8 mouse cellular contexts compared by ENCODE assay signal in genomic region chr7:127026984-127027726, GRCm38 (mm10). TPM values are rescaled to one million over a fixed set of nuclear protein-coding genes. Genes with fewer than 3 reads are reported as not detected.
DNase-seq lines count a peak whose midpoint lies in the region; ATAC-seq lines count a peak whose summit lies in the region.

Gene Maz (minus strand): TSS chr7:127027037.

- ATAC-seq in hematopoietic stem cell, adult 5-6 weeks (replicated peaks in 1 of 2; ENCODE audit: insufficient read depth in 1 of 2, low FRiP score in 2 of 2, low TSS enrichment in 1 of 2, low read depth in 1 of 2, poor library complexity in 2 of 2, severe bottlenecking in 2 of 2) = peak; percentile 86
- peak; percentile 93 for ATAC-seq in lung, embryonic 16.5 days (ENCODE audit: low read depth)

- peak; percentile 96 for DNase-seq in MEL-GATA-1-ER (ENCODE audit: extremely low read depth, low read depth)
- DNase-seq in cerebellum, adult 8-10 months = peak; percentile 100
- peak; percentile 99 for DNase-seq in forelimb bud, embryonic 11.5 days (ENCODE audit: low read depth, low spot score)
- peak; percentile 99 for DNase-seq in layer of hippocampus, adult 9-10 months (ENCODE audit: low spot score)
- DNase-seq in ovary, postnatal 10 days (ENCODE audit: low spot score) = peak; percentile 96
- DNase-seq in thymus, postnatal 10 days (ENCODE audit: low spot score in 2 of 2) = peak; percentile 99 to 100

- peak within 1 kb of the TSS; percentile 99 for H3K27ac ChIP-seq in lung, embryonic 16.5 days (ENCODE audit: low read length)

- H3K4me1 ChIP-seq in lung, embryonic 16.5 days (replicated peaks; ENCODE audit: control insufficient read depth, insufficient read depth, low read length) = peaks cover 30% of the 10 kb centered on the region

- H3K27me3 ChIP-seq in lung, embryonic 16.5 days (ENCODE audit: control insufficient read depth, insufficient read depth, low read depth, low read length) = no peaks in the 10 kb centered on the region

- H3K4me2 ChIP-seq in lung, embryonic 16.5 days (ENCODE audit: low read depth, low read length) = peak within 1 kb of the TSS; percentile 96

- H3K4me3 ChIP-seq in lung, embryonic 16.5 days (ENCODE audit: low read length) = peak within 1 kb of the TSS; percentile 94

- H3K9me3 ChIP-seq in lung, embryonic 16.5 days (ENCODE audit: control insufficient read depth, low read length) = no peaks in the 10 kb centered on the region

- under 1% methylated on average over 44 of the region's 63 CpGs for WGBS in lung, embryonic 16.5 days

- peaks cover 45% of the 10 kb centered on the region for H3K36me3 ChIP-seq in lung, embryonic 16.5 days (ENCODE audit: control insufficient read depth, insufficient read depth, low read length)

- H3K9ac ChIP-seq in lung, embryonic 16.5 days (ENCODE audit: low read length) = peak within 1 kb of the TSS; percentile 99

RNA-seq across cellular contexts. Expression of gene Maz, which starts in this region (rescaled TPM):
- 53.3 and 65.4 TPM in 2 replicates for total RNA-seq in hematopoietic stem cell, adult 5-6 weeks (2017)
- polyA plus RNA-seq in lung, embryonic 16.5 days (2015; fragmentation: Nextera tagmentation; extraction: Ambion mirVana) = 38.6 and 46.1 TPM in 2 replicates

Comparison
In these comparisons a context has a peak if more than half of its experiments do, and no peak if none do; other contexts are left out.
1. Peak in every context shown above with its lines: DNase-seq, ATAC-seq, H3K4me3 ChIP-seq and H3K27ac ChIP-seq.